Mouse (Mus musculus): ENCODE results near the gene Umad1.

- TF ChIP-seq CTCF (IDR thresholded peaks at IDR 0.05; ENCODE audit: low read depth): no peak
- TF ChIP-seq EP300 (optimal IDR thresholded peaks at IDR 0.05): no peak
These were observed 108.6 kb downstream of the Umad1 start for GRCm38 (mm10) chr6:8367675-8368074.
